Mouse (Mus musculus) embryonic facial prominence, embryonic 15.5 days (tissue): ENCODE results near the gene Trpc3. TPM values are rescaled to one million over a fixed set of nuclear protein-coding genes. Genes with fewer than 3 reads are reported as not detected.
A peak's percentile ranks its signal among the peaks of the same experiment; 100 is the strongest.

Experiments
- ATAC-seq: fragments of 200-750 bp; cut with Nextera tagmentation; 2 replicates; pipeline ENCODE4 v1.8.0; 2017; ENCODE audit warnings: low read depth, moderate TSS enrichment; ENCODE audit not compliant: insufficient number of reproducible peaks, low FRiP score, low TSS enrichment
- H3K27ac ChIP-seq: fragments of 300-500 bp; sonication (generic); replicated peaks from 2 replicates; pipeline ENCODE4 v1.5.1; 2015; ENCODE audit warnings: mild to moderate bottlenecking, inconsistent platforms
- H3K27me3 ChIP-seq: fragments of 300-500 bp; sonication (generic); 2 replicates; pipeline ENCODE4 v1.6.1; 2015; ENCODE audit warnings: inconsistent platforms
- H3K36me3 ChIP-seq: fragments of 300-500 bp; sonication (generic); 2 replicates; pipeline ENCODE4 v1.6.1; 2015; ENCODE audit warnings: mild to moderate bottlenecking, inconsistent platforms
- H3K4me1 ChIP-seq: fragments of 300-500 bp; sonication (generic); 2 replicates; pipeline ENCODE4 v1.6.1; 2015; ENCODE audit warnings: inconsistent platforms
- H3K4me2 ChIP-seq: fragments of 300-500 bp; sonication (generic); replicated peaks from 2 replicates; pipeline ENCODE4 v1.6.1; 2015; ENCODE audit warnings: mild to moderate bottlenecking, inconsistent platforms
- H3K4me3 ChIP-seq: fragments of 300-500 bp; sonication (generic); replicated peaks from 2 replicates; pipeline ENCODE4 v1.5.1; 2015; ENCODE audit warnings: mild to moderate bottlenecking, inconsistent platforms
- H3K9ac ChIP-seq: fragments of 300-500 bp; sonication (generic); 2 replicates; pipeline ENCODE4 v1.6.1; 2015; ENCODE audit warnings: inconsistent platforms
- H3K9me3 ChIP-seq: fragments of 300-500 bp; sonication (generic); replicated peaks from 2 replicates; pipeline ENCODE4 v1.6.1; 2016; ENCODE audit warnings: inconsistent platforms
- WGBS: fragments of 180-500 bp; shearing (Covaris S2); methylation state at CpG from one replicate; pipeline ENCODE4 v1.1.7; 2015; 5-methylcytosine and 5-hydroxymethylcytosine counted together
- polyA plus RNA-seq: library from polyadenylated mRNA; unstranded; fragments of >200 nt; fragmentation: Nextera tagmentation; extraction: Ambion mirVana; gene quantifications from 2 replicates; pipeline ENCODE4 v1.2.1, GENCODE M21; 2015

Trpc3 gene
- polyA plus RNA-seq, 1 experiment from 2014 or later, result 3.7 TPM

GRCm38 (mm10) chr3:36644554-36645244 is 45.3 kb downstream of the Trpc3 start:
- WGBS, result 73% methylated on average over 3 of the region's 3 CpGs
- Histone ChIP-seq H3K4me2 (no peak overlapping the region), H3K9ac (no peak overlapping the region), H3K27ac (no peak overlapping the region), H3K4me3 (no peak overlapping the region), H3K4me1 (no peaks in the 10 kb centered on the region), H3K27me3 (no peaks in the 10 kb centered on the region), H3K9me3 (no peaks in the 10 kb centered on the region), H3K36me3 (no peaks in the 10 kb centered on the region)
- ATAC-seq, result no peak

GRCm38 (mm10) chr3:36643354-36643753 is 46.6 kb downstream of the Trpc3 start:
- H3K27ac ChIP-seq, result no peak overlapping the region
- 76% methylated on average over 3 of the region's 3 CpGs for WGBS
- no peaks in the 10 kb centered on the region for H3K36me3 ChIP-seq
- no peaks in the 10 kb centered on the region for H3K9me3 ChIP-seq
- H3K4me1 ChIP-seq, result no peaks in the 10 kb centered on the region
- no peak for ATAC-seq
- no peak overlapping the region for H3K4me2 ChIP-seq
- H3K27me3 ChIP-seq, result no peaks in the 10 kb centered on the region
- H3K9ac ChIP-seq, result no peak overlapping the region
- no peak overlapping the region for H3K4me3 ChIP-seq

- no peak for ATAC-seq
- no peak overlapping the region for H3K9ac ChIP-seq
- H3K4me3 ChIP-seq, result no peak overlapping the region
- H3K36me3 ChIP-seq, result no peaks in the 10 kb centered on the region
- no peaks in the 10 kb centered on the region for H3K27me3 ChIP-seq
- no peaks in the 10 kb centered on the region for H3K4me1 ChIP-seq
- no peak overlapping the region for H3K4me2 ChIP-seq
- 53% methylated on average over 13 of the region's 13 CpGs for WGBS
- no peaks in the 10 kb centered on the region for H3K9me3 ChIP-seq
- H3K27ac ChIP-seq, result no peak overlapping the region
Measured at GRCm38 (mm10) chr3:36642736-36643135, 47.2 kb downstream of the Trpc3 start.

- ATAC-seq, result no peak
- no peak overlapping the region for H3K4me2 ChIP-seq
- no peaks in the 10 kb centered on the region for H3K27me3 ChIP-seq
- no peak overlapping the region for H3K9ac ChIP-seq
- H3K4me3 ChIP-seq, result no peak overlapping the region
- H3K4me1 ChIP-seq, result no peaks in the 10 kb centered on the region
- 67% methylated on average over 2 of the region's 2 CpGs for WGBS
- H3K36me3 ChIP-seq, result no peaks in the 10 kb centered on the region
- no peaks in the 10 kb centered on the region for H3K9me3 ChIP-seq
- H3K27ac ChIP-seq, result no peak overlapping the region
Measured at GRCm38 (mm10) chr3:36640787-36641186, 49.2 kb downstream of the Trpc3 start.

- H3K36me3 ChIP-seq, result no peaks in the 10 kb centered on the region
- no peaks in the 10 kb centered on the region for H3K27me3 ChIP-seq
- ATAC-seq, result no peak
- no peaks in the 10 kb centered on the region for H3K9me3 ChIP-seq
- no peaks in the 10 kb centered on the region for H3K4me1 ChIP-seq
- H3K4me3 ChIP-seq, result no peak overlapping the region
- WGBS, result 13% methylated on average over 4 of the region's 4 CpGs
- H3K9ac ChIP-seq, result no peak overlapping the region
- H3K4me2 ChIP-seq, result no peak overlapping the region
- no peak overlapping the region for H3K27ac ChIP-seq
Measured at GRCm38 (mm10) chr3:36635449-36635848, 54.5 kb downstream of the Trpc3 start.

- Histone ChIP-seq H3K9ac (no peak overlapping the region), H3K27me3 (no peaks in the 10 kb centered on the region), H3K9me3 (no peaks in the 10 kb centered on the region), H3K4me3 (no peak overlapping the region), H3K36me3 (no peaks in the 10 kb centered on the region), H3K4me1 (no peaks in the 10 kb centered on the region), H3K4me2 (no peak overlapping the region), H3K27ac (no peak overlapping the region)
- 62% methylated on average over 2 of the region's 2 CpGs for WGBS
- no peak for ATAC-seq
Measured at GRCm38 (mm10) chr3:36626803-36627202, 63.2 kb downstream of the Trpc3 start.

- Histone ChIP-seq H3K4me1 (no peaks in the 10 kb centered on the region), H3K27me3 (no peaks in the 10 kb centered on the region), H3K27ac (no peak overlapping the region), H3K4me2 (no peak overlapping the region), H3K36me3 (no peaks in the 10 kb centered on the region), H3K9ac (no peak overlapping the region), H3K4me3 (no peak overlapping the region), H3K9me3 (no peaks in the 10 kb centered on the region)
- no peak for ATAC-seq
- 59% methylated on average over 7 of the region's 7 CpGs for WGBS
Measured at GRCm38 (mm10) chr3:36618181-36618580, 71.8 kb downstream of the Trpc3 start.

GRCm38 (mm10) chr3:36613908-36614255 is 76.1 kb downstream of the Trpc3 start:
- Histone ChIP-seq H3K4me3 (no peak overlapping the region), H3K4me2 (peak overlapping the region; percentile 73), H3K9ac (no peak overlapping the region), H3K4me1 (no peaks in the 10 kb centered on the region), H3K36me3 (no peaks in the 10 kb centered on the region), H3K27ac (no peak overlapping the region), H3K27me3 (no peaks in the 10 kb centered on the region), H3K9me3 (no peaks in the 10 kb centered on the region)
- WGBS, result 64% methylated on average over 5 of the region's 5 CpGs
- no peak for ATAC-seq

- WGBS, result 3% methylated on average over 38 of the region's 38 CpGs
- peak within 1 kb of the TSS; percentile 67 for H3K9ac ChIP-seq
- peak within 1 kb of the TSS; percentile 45; the same call in 1 of the 2 replicates for H3K27ac ChIP-seq
- no peaks in the 10 kb centered on the region for H3K9me3 ChIP-seq
- peak; percentile 99 for ATAC-seq
- H3K4me3 ChIP-seq, result peak within 1 kb of the TSS; percentile 71
- no peaks in the 10 kb centered on the region for H3K4me1 ChIP-seq
- peak within 1 kb of the TSS; percentile 73 for H3K4me2 ChIP-seq
- H3K36me3 ChIP-seq, result no peaks in the 10 kb centered on the region
- no peaks in the 10 kb centered on the region for H3K27me3 ChIP-seq
Measured at GRCm38 (mm10) chr3:36613202-36613907, 76.6 kb downstream of the Trpc3 start, which contains the start of gene Bbs7. TSS of gene Bbs7 (minus strand) at chr3:36613477.

- WGBS, result 4% methylated on average over 6 of the region's 6 CpGs
Measured at GRCm38 (mm10) chr3:36612687-36613086, 77.3 kb downstream of the Trpc3 start.

GRCm38 (mm10) chr3:36605894-36606783 is 83.8 kb downstream of the Trpc3 start:
- H3K9ac ChIP-seq, result no peak overlapping the region

More at GRCm38 (mm10) chr3:36612687-36613086, 77.3 kb downstream of the Trpc3 start:
- Histone ChIP-seq H3K27me3 (no peaks in the 10 kb centered on the region), H3K4me1 (no peaks in the 10 kb centered on the region), H3K4me3 (peak overlapping the region; percentile 71), H3K9me3 (no peaks in the 10 kb centered on the region), H3K9ac (peak overlapping the region; percentile 67), H3K4me2 (peak overlapping the region; percentile 73), H3K36me3 (no peaks in the 10 kb centered on the region), H3K27ac (peak overlapping the region; percentile 45; the same call in 1 of the 2 replicates)
- no peak for ATAC-seq

More at GRCm38 (mm10) chr3:36605894-36606783, 83.8 kb downstream of the Trpc3 start:
- Histone ChIP-seq H3K27me3 (no peaks in the 10 kb centered on the region), H3K9me3 (no peaks in the 10 kb centered on the region), H3K36me3 (peaks cover 3% of the 10 kb centered on the region; the same call in 1 of the 2 replicates), H3K4me1 (no peaks in the 10 kb centered on the region), H3K27ac (no peak overlapping the region), H3K4me3 (no peak overlapping the region), H3K4me2 (no peak overlapping the region)
- ATAC-seq, result no peak
- 80% methylated on average over 7 of the region's 7 CpGs for whole genome bisulfite sequencing
